Mouse (Mus musculus) left cerebral cortex, postnatal 36 days (tissue): ENCODE measurements at regions not wholly inside any gene's neighbourhood (a gene's known extent, or its start where the extent isn't known, plus 50 kb on each side); places are given as distances from the start of the nearest gene placed in this dataset.

Experiments
- DNase-seq, 2 experiments: peaks; one replicate each; pipeline ENCODE4 v3.0.0; 2021 to 2022; ENCODE audit warnings: low spot score in 2 of 2, mixed read lengths in 1 of 2
- intact Hi-C: fragments of 180-260 bp; cut with DNase I; formaldehyde crosslinking; loops from one replicate; pipeline ENCODE4 v1.15.1; 2025

DNA sequence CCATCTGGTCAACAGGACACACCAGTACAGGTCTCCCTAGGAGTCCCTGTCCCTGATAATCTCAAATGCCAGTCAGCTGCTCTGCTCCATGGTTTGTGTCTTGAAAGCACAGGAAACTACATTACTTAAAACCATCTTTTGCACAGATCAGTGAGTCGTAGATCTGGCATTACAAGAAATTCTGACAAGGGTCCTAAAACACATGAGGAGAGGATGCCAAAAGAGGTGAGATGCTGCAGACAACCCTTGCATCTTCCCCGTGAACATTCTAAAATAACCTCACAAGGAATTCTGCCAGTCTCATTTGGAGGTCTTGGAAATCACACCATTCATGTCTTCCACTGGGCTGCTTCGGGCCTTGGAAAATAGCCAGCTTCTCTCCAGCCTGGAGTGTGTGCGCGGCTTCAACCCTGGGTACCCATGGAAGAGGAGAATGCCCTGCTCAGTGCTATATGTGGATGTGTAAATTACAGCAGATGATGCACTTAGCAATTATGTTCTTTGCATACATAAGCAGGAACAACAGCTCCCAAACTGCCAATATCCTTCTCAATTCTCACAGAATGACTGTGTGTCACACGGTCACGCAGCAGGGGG lies 157.3 kb upstream of the Smarca2 start:
- intact Hi-C loops, result no loop called here
- DNase-seq, result no peak

GRCm38 (mm10) chr19:26461712-26462111 lies 143.1 kb upstream of the Smarca2 start:
- DNase-seq, result no peak
- intact Hi-C loops, result no loop called here

DNA sequence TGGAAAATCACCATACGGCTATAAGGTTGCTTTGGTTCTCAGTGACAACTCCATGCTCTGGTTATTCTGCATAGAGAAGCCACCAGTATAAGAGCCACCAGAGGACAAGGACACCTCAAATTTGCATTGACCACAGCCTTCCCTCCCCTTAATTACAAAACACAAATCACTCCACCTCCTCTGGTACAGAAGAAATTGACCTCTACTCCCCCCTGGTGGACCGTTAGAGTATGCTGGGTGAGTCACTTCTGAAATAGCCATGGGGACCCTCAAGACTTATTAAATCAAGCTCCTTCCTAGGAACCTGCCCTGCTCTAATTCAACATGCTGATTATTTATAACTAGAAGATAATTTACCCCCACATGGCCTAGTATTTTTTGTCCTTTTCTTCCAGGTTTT lies 139.6 kb upstream of the Smarca2 start:
- DNase-seq, result no peak
- intact Hi-C loops, result loop anchor here (5.0 kb wide), 1 partner anchor 142 kb away; the partner anchor contains the start of gene Smarca2

- intact Hi-C loops, result loop anchor here (5.0 kb wide), 1 partner anchor 141 kb away; the partner anchor contains the start of gene Smarca2
- no peak for DNase-seq
Observed at GRCm38 (mm10) chr19:26466244-26466643, 138.6 kb upstream of the Smarca2 start.

- no peak for DNase-seq
- intact Hi-C loops, result loop anchor here (5.0 kb wide), 1 partner anchor 140 kb away; the partner anchor contains the start of gene Smarca2
Observed at GRCm38 (mm10) chr19:26467179-26467651, 137.6 kb upstream of the Smarca2 start.

- intact Hi-C loops, result no loop called here
Observed at GRCm38 (mm10) chr19:26472659-26473058, 132.2 kb upstream of the Smarca2 start.

GRCm38 (mm10) chr19:26473211-26473610 lies 131.6 kb upstream of the Smarca2 start:
- no peak for DNase-seq
- intact Hi-C loops, result no loop called here

More at GRCm38 (mm10) chr19:26472659-26473058, 132.2 kb upstream of the Smarca2 start:
- no peak for DNase-seq

- no peak for DNase-seq
- intact Hi-C loops, result no loop called here
Observed at GRCm38 (mm10) chr19:26475197-26475596, 129.7 kb upstream of the Smarca2 start.

GRCm38 (mm10) chr19:26475754-26476153 lies 129.1 kb upstream of the Smarca2 start:
- DNase-seq, result peak in 1 of 2 experiments; percentile 15
- intact Hi-C loops, result no loop called here

GRCm38 (mm10) chr19:26478055-26478737 lies 126.7 kb upstream of the Smarca2 start:
- intact Hi-C loops, result no loop called here
- no peak for DNase-seq

DNA sequence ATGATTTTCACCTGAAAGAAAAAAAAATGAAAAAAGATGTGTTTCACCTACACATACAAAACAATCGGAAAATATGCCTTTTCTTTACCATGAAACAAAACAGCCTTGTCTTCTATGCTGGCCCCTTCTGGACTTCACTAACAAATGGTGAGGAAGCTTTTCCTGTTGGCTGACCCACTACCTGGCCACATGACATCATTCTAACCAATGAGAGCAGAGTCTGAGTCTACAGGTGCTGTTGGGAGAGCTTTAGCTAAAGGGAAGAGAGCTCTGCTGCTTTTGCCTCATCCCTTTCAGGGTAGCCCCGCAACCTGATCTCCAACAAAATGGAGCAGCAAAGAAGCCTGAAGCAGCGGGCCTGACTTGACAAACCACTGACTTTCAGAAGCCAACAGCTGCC lies 120.5 kb upstream of the Smarca2 start:
- no peak for DNase-seq
- intact Hi-C loops, result no loop called here

- intact Hi-C loops, result no loop called here
Observed at GRCm38 (mm10) chr19:26492806-26493205, 112.0 kb upstream of the Smarca2 start.

GRCm38 (mm10) chr19:26501064-26501463 lies 103.8 kb upstream of the Smarca2 start:
- intact Hi-C loops, result no loop called here
- no peak for DNase-seq

More at GRCm38 (mm10) chr19:26492806-26493205, 112.0 kb upstream of the Smarca2 start:
- no peak for DNase-seq

GRCm38 (mm10) chr19:26504027-26504426 lies 100.8 kb upstream of the Smarca2 start:
- intact Hi-C loops, result no loop called here
- no peak for DNase-seq

DNA sequence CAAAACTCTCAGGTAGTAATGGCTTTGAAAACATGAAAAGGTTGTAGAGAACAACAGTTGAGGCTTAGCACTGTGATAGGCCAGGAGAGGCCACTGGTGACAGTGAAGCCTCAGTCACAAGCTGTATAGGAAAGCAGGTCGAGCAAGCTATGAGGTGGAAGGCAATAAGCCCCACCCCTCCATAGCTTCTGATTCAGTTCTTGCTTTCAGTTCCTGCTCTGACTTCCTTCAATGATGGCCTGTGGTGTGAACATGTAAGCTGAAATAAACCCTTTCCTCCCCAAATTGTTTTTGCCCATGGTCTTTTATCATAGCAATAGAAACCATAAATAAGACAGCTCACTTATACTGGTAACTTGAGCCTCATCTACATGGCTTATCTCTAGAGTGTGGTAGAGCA lies 98.0 kb upstream of the Smarca2 start:
- DNase-seq, result no peak
- intact Hi-C loops, result loop anchor here (5.0 kb wide), 1 partner anchor 100 kb away; the partner anchor contains the start of gene Smarca2

DNA sequence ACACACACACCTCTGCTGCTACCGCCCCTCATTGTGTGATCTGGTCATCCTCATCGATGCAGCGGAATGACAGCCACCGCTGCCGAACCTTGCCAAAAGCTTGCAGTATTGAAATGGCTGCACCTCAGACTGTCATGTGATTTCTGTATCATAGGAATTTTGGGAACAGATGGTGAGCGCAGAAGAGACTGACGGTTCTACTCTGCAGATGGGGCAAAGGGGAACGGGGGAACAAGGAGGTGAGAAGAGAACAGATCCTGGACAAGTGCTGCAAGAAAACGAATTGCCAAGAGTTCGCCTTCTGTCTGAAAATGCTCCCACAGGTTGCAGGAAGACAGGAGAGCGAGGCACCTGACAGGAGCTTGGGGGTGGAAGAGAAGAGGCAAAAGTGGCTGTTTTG lies 96.9 kb upstream of the Smarca2 start:
- DNase-seq, result peak in 1 of 2 experiments; percentile 13
- intact Hi-C loops, result loop anchor here (5.0 kb wide), 1 partner anchor 99 kb away; the partner anchor contains the start of gene Smarca2

GRCm38 (mm10) chr19:26508616-26509015 lies 96.2 kb upstream of the Smarca2 start:
- intact Hi-C loops, result loop anchor here (5.0 kb wide), 1 partner anchor 99 kb away; the partner anchor contains the start of gene Smarca2
- no peak for DNase-seq

- intact Hi-C loops, result loop anchor here (5.0 kb wide), 1 partner anchor 98 kb away; the partner anchor contains the start of gene Smarca2
- no peak for DNase-seq
Observed at GRCm38 (mm10) chr19:26509240-26509639, 95.6 kb upstream of the Smarca2 start.

DNA sequence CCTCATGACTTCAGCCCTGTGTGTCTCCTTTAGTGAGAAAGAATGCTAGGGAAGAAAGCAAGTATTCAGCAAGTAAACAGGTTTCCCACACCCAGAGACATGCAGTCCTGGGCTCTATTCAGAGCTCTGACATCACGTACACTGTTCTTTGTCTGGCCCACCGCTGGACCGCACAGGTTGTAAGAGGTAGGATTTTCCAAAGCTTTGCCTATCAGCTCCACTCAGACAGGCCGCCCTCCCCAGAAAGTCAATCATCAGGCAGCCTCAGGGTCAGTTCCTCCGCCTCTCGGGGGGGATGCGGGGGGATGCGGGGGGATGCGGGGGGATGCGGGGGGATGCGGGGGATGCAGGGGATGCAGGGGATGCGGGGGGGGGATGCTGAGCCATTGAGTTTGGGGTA lies 94.7 kb upstream of the Smarca2 start:
- intact Hi-C loops, result no loop called here
- no peak for DNase-seq

DNA sequence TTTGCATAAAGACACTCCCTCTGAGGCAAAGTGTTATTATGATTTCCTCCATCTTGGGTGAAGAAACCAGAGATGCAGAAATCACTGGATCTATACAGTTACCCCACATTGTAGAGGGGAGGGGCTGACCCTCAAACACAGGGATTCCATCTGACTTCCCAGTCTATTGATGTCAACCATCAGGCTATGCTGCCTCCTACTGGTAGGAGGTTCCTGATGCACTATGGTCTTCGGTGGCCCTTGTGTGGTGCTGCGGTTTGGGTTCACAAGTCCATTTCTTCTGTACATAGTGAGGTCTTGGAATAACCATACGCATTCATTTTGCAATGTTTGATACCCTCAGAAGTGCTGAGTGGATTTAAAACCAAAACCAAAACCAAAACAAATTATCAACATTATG lies 94.0 kb upstream of the Smarca2 start:
- no peak for DNase-seq
- intact Hi-C loops, result no loop called here

DNA sequence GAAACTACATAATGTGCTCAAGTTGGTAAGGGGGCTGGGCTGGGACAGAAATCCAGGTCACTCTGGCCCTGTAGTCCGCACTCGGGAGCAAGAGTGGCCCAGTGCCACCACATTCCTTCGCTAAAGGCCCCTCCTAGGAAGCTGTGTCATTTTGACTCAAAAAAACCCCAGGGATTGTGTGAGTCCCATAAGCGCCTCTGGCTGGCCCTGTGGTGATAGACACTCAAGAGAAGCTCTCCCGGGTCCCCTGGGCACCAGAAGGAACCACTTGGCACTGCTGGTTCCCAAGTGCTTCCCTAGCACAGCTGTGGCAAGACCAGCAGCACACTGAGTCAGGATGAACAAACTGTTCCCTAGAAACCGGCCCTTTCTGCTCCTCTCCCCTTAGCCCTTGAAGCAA lies 93.1 kb upstream of the Smarca2 start:
- no peak for DNase-seq
- intact Hi-C loops, result no loop called here
